Mouse (Mus musculus) thymus, postnatal 0 days (tissue): ENCODE data around the gene Lysmd4. TPM values are rescaled to one million over a fixed set of nuclear protein-coding genes. Genes with fewer than 3 reads are reported as not detected.
"Not testable (repeated sequence)": the region's sequence is repeated elsewhere in the genome, so short reads cannot be mapped to it uniquely, and the experiment has no call there.

Source experiments
- DNase-seq: peaks from one replicate; pipeline ENCODE4 v3.0.0-alpha.2; 2015; ENCODE audit warnings: low spot score
- polyA plus RNA-seq: library from polyadenylated mRNA; unstranded; fragments of >200 nt; fragmentation: Nextera tagmentation; extraction: Ambion mirVana; gene quantifications from 2 replicates; pipeline ENCODE4 v1.2.1, GENCODE M21; 2015

Lysmd4 gene
- polyA plus RNA-seq, 1 experiment from 2014 or later, result 6.1 TPM

GRCm38 (mm10) chr7:67230640-67231140, 8.3 kb downstream of the Lysmd4 start:
- DNase-seq, result no peak

- DNase-seq, result no peak
These were observed 10.2 kb downstream of the Lysmd4 start for GRCm38 (mm10) chr7:67232504-67232903.

DNA sequence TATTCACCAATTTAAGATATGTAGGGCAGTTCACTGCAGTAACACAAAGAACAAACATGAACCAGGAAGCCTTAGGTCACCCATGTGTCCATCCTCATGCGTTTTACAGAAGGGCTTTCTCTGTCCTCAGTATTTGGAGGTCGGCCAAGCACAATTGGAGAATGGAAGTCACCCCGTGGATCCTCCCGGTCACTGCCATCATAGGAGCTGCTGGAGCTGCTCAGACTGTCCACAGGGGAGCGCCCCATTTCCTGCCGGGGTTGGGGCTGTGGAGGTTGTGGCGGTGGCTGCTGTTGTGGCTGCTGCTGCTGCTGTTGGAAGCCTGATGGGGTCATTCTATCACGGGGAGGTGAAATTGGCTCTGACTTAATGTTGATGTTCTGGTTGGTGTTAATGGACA, 12.5 kb downstream of the Lysmd4 start:
- DNase-seq, result no peak

DNA sequence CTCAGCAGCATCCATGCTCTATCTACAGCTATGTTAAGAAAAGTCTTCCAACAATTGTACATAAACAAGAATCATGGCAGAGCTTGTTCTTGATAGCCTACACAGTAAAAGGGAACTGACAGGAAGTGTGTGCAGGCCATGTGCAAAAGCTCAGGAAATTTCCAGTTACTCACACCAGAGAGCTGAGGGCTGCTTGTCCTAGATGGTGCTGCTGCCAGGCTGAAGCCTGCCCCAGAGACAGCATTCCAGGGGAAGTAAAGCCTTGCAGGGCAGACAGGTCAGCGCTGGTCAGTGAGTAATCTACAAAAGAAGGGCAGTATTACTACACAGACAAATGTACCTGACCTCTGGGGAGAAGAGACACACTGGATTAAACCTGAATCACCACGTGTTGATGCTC, 14.0 kb downstream of the Lysmd4 start:
- no peak for DNase-seq

GRCm38 (mm10) chr7:67237752-67238151, 15.4 kb downstream of the Lysmd4 start:
- peak; percentile 23 for DNase-seq

GRCm38 (mm10) chr7:67241969-67242368, 19.6 kb downstream of the Lysmd4 start:
- no peak for DNase-seq

GRCm38 (mm10) chr7:67243121-67243893, 21.0 kb downstream of the Lysmd4 start:
- DNase-seq, result peak; percentile 58

- DNase-seq, result no peak
These were observed 21.5 kb downstream of the Lysmd4 start for GRCm38 (mm10) chr7:67243894-67244282.

DNA sequence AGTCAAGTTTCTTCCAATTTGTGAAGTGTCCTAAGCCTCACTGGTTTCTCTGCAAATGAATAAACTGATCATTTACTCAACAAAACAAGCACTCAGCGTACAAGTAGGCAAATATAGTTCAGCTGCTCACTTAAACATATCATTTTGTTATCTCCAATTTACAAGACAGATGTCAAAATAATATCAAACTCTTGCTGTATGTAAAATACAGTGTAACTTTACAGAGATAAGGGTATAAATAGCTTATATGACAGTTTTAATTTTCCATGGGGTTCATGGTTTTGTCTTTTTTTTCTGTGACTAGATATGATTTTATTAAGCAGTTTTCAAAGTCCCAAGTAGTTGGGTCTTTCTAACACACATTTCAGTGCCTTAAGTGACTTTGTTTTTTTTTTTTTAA, 22.9 kb downstream of the Lysmd4 start:
- DNase-seq, result no peak

DNA sequence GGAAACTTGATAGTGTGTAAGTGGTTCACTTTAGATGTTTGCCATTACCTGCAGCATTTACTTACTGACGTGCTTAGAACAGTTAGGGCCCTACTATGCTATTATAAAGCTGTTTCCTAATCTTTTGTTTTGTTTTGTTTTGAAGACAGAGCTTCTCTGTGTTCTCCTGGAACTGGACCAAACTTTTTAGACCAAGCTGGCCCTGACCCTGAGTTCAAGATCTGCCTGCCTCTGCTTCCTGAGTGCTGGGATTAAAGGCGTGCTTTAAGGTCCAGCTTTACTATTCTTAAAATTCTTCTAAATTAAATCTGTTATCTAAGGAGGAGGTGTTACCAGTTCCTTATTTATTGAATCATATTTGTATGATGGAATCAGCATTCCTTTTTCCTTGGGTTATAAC, 23.7 kb downstream of the Lysmd4 start:
- DNase-seq, result no peak

DNA sequence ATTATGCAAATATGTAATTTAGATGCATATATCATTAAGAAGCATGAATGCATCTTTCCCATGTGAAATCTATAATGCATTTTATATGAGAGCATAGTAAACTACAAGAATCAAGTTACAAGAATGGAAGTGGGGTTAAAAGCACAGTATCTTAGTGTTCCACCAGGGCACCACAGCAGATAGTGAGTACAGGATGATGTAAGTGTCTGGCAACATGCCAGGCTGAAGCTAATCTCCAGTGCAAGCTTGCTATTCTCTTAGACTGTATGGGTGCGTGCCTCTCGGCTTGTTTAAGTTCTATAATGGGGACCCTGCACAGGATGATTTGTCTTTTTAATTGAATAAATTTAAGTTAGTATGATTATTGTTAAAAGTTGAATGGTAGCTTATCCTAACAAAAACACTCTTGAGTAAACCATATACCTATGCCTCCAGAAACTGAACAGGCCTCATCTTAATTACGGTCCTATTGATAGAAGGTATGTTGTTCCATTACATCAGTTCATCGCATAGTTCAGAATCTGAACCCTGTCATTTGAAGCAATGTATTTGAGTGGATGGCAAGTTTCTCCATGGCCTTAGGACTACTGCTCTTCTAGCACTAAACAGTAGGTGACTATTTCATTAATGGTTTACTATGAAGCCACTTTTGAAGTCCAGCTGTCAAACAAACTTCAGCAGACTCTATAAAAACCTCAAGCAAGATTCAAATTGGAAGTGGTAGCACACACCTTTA, 37.7 kb downstream of the Lysmd4 start:
- DNase-seq, result no peak

DNA sequence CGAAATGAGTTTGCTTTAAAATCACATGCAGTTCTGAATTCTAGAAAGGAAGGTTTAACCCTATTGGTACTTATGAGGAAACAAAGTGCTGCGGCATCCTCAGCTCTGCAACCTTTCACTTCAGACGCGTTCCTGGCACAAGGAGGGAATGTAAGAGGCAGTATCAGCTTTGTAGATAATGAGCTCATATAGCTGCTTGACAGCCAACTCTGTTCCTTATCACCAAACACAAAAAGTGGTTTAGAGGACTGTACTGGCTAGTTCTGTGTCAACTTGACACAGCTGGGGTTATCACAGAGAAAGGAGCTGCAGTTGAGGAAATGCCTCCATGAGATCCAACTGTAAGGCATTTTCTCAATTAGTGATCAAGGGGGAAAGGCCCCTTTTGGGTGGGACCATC, 48.1 kb downstream of the Lysmd4 start:
- not testable (repeated sequence) for DNase-seq

DNA sequence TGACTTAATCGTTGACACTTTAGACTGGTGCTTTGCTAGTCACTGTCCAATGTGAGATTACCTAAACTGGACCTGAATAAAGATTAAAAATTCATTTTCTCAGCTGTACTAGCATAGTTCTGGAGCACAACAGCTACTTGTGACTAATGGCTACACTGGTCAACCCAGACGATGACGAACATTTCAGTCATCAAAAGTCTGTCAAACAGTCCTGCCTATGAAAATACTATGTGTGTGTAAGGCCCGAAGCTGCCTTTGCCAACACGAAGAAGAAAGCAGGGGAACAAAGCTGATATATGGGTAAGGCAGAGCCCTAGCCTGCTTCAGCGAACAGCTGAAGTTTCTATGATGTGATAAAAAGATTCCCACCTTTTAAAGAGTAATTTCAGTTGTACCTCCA, 61.2 kb downstream of the Lysmd4 start:
- DNase-seq, result no peak

DNA sequence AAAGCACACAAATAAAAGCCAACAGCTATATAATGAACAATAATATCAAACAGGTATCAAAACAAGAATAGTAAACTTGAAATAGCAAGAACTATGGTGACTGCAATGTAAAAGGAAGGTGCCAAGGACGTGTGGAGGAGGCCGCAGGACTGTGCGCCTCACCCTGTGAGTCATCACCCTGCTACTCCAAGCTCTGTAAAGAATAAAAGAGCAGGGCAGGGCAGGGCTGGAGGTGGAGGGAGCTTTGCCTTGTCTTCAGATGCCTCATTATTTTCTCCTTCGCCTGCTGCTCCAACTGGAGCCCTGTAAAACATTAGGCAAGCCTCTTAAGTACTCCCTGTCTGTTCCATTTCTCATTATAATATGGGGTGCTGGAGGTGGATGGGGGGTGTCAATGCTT, 65.1 kb downstream of the Lysmd4 start:
- DNase-seq, result no peak

DNA sequence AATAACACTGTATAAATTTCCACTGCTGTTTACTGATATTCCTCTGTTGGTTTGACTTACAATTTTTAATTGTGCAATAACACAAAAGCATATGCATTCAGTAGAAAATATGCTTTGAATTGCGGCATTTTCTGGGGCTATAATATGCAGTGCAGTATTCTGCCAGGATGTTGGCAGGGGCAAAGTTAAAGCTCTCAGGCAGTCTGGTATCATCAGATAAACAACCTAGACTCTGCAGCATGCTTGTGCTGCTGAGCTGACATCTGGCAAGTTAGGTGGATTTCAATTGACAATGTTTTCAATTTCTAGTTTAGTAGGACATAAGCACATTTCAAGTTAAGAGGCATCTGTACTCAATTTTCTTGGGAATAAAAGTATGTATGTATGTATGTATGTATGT, 69.0 kb downstream of the Lysmd4 start:
- DNase-seq, result no peak

DNA sequence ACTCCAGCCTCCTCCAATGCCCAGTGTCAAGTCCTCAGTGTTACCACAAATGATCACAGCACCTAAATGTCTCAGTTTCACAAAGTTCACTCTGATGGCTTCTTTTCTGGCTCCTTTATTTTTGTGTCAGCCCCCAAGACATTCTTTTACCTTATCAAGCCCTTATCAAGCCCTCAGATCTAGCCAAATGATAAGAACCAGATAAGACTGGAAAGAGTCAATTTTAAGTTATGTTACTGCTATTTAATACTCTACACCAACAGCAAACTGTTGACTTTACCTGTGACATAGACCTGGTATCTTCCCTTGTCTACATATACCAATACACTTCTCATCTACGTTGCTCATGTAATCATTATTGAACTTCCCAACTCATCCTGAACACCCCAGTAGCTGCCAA, 74.1 kb downstream of the Lysmd4 start:
- DNase-seq, result no peak

GRCm38 (mm10) chr7:67304937-67305336, 82.6 kb downstream of the Lysmd4 start:
- no peak for DNase-seq

- no peak for DNase-seq
These were observed 84.7 kb downstream of the Lysmd4 start for GRCm38 (mm10) chr7:67307078-67307477.

DNA sequence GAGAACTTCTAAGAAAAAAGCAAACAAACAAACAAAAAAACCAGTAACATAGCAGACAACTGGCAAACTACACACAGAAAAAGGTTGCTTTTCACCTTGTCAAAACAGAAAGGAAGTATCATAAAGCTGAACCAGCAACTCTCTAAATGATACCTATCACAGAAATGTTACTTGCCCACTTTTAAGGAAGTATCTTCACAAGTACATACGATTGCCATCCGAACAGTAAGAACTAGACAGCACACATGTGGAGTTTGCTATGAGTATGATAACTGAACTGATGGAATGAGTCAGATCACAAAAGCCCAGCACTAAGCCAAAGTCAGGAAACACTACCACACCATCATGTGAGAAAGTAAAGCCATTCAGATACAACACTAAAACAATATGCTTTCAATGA, 85.8 kb downstream of the Lysmd4 start:
- no peak for DNase-seq

DNA sequence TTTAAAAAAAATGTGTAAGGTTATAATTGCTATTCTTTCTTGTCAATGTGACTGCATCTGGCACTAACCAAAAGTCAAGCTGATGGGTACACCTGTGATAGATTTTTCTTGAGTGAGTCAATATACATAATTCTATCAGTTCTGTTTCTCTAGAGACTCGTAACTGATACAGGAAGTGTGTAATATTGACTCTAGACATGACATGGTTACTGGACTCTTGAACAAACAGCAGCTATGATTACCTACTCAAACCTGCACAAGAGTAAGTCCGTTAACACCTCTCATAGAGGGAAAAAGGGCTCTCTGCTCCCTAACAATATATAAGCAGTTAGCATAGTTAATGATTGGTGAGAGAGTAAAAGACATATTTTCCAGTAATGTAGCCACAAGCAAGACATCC, 87.8 kb downstream of the Lysmd4 start:
- DNase-seq, result no peak

DNA sequence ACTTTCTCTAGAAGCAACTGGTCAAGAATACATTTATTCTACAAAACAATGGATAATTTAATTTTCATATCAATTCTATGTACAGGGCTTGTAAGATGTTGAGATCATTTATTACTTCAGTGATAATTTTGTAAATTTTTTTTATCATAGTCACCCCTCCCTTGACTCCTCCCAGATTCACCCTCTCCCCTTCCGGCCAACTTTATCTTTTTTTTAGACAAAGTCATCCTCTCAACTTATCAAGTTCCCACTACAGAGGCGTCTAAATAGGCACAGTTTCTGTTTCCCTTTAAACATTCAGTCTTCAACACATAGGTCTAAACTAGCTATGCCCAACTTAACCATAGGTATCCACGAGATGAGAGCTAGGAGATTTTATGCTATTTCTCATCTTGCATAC, 90.9 kb downstream of the Lysmd4 start:
- DNase-seq, result no peak

GRCm38 (mm10) chr7:67318697-67319096, 96.4 kb downstream of the Lysmd4 start:
- no peak for DNase-seq

DNA sequence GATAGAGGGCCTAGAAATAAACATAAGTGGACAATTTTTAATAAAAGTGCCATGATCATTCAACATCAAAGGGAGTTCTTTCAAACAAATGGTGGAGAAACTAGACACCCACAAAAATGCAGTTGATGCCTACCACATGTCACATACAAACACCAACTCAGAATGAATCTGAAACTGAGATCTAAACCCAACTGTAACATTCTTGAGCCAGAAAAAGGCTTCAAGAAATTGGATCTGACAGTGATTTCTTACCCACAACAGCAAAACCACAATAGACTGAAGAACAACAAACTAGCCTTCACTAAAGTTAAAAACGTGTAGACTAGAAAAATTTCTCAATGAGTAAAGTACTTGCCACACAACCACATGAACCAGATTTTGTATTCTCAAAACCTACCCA, 98.0 kb downstream of the Lysmd4 start:
- no peak for DNase-seq
